Mouse (Mus musculus) liver, embryonic 14.5 days (tissue): ENCODE data around the gene Acsbg2. TPM values are rescaled to one million over a fixed set of nuclear protein-coding genes. Genes with fewer than 3 reads are reported as not detected.

Experiments used
- ATAC-seq: fragments of 200-750 bp; cut with Nextera tagmentation; 2 replicates; pipeline ENCODE4 v1.8.0; 2017; ENCODE audit warnings: moderate number of reproducible peaks, mild to moderate bottlenecking, moderate library complexity; ENCODE audit not compliant: insufficient read depth
- DNase-seq, 3 experiments: peaks; one replicate each; pipeline ENCODE4 v3.0.0-alpha.2; 2012 to 2013; ENCODE audit warnings: low read depth in 3 of 3, low spot score in 3 of 3
- H3K27ac ChIP-seq: fragments of 300-500 bp; sonication (generic); 2 replicates; pipeline ENCODE4 v1.5.1; 2014; ENCODE audit warnings: moderate library complexity, mild to moderate bottlenecking, control low read depth, inconsistent platforms
- H3K27me3 ChIP-seq: fragments of 300-500 bp; sonication (generic); 2 replicates; pipeline ENCODE4 v1.6.1; 2014; ENCODE audit warnings: mild to moderate bottlenecking, low read length, moderate library complexity; ENCODE audit not compliant: control insufficient read depth, insufficient read depth
- H3K36me3 ChIP-seq: fragments of 300-500 bp; sonication (generic); replicated peaks from 2 replicates; pipeline ENCODE4 v1.6.1; 2014; ENCODE audit warnings: low read depth; ENCODE audit not compliant: control insufficient read depth, insufficient read depth
- H3K4me1 ChIP-seq, 2 experiments: fragments of 200-500 bp in 1 of 2; fragments of 300-500 bp in 1 of 2; sonication (generic) in 1 of 2; replicated peaks; 2 replicates each; pipeline ENCODE4 v1.6.1; 2012 to 2014; ENCODE audit warnings: antibody characterized with exemption in 1 of 2, inconsistent platforms in 1 of 2, low read length in 1 of 2; ENCODE audit not compliant: control insufficient read depth in 2 of 2, insufficient read depth in 2 of 2
- H3K4me2 ChIP-seq: fragments of 300-500 bp; sonication (generic); 2 replicates; pipeline ENCODE4 v1.6.1; 2014; ENCODE audit warnings: low read depth, mild to moderate bottlenecking, control low read depth, moderate library complexity
- H3K4me3 ChIP-seq, 2 experiments: fragments of 200-500 bp in 1 of 2; fragments of 300-500 bp in 1 of 2; sonication (generic) in 1 of 2; 2 replicates each; pipeline ENCODE4 v1.5.1; 2012 to 2014; ENCODE audit warnings: low read depth in 2 of 2, low read length in 2 of 2, mild to moderate bottlenecking in 2 of 2, control low read depth in 1 of 2, inconsistent platforms in 1 of 2, moderate library complexity in 1 of 2; ENCODE audit not compliant: insufficient read depth in 1 of 2
- H3K9ac ChIP-seq: fragments of 300-500 bp; sonication (generic); replicated peaks from 2 replicates; pipeline ENCODE4 v1.6.1; 2014; ENCODE audit warnings: mild to moderate bottlenecking, control low read depth, moderate library complexity
- H3K9me3 ChIP-seq: fragments of 300-500 bp; sonication (generic); 2 replicates; pipeline ENCODE4 v1.6.1; 2016; ENCODE audit warnings: low read length, mixed read lengths; ENCODE audit not compliant: control insufficient read depth
- CTCF ChIP-seq: IDR thresholded peaks from 2 replicates; pipeline ENCODE4 v1.5.1; 2016; ENCODE audit warnings: antibody characterized with exemption, low read depth, control low read depth
- EP300 ChIP-seq: IDR thresholded peaks from 2 replicates; pipeline ENCODE4 v1.6.1; 2016; ENCODE audit warnings: antibody characterized with exemption, low read depth
- WGBS: fragments of 180-500 bp; shearing (Covaris S2); extraction: QIAGEN DNeasy Blood & Tissue Kit; methylation state at CpG from one replicate; pipeline ENCODE4 v1.1.7; 2014; ENCODE audit not compliant: insufficient replicate concordance; 5-methylcytosine and 5-hydroxymethylcytosine counted together
- polyA plus RNA-seq, 2 experiments: library from polyadenylated mRNA; depleted of rRNA in 1 of 2; stranded (reverse) in 1 of 2; unstranded in 1 of 2; fragments of >200 nt; fragmentation: Nextera tagmentation in 1 of 2; extraction: Ambion mirVana in 1 of 2; gene quantifications; 2 replicates each; pipeline versions ENCODE4 v1.2.1 to v1.2.3; 2012 to 2014

Gene Acsbg2
- polyA plus RNA-seq, 2 experiments: not detected

GRCm38 (mm10) chr17:56829795-56830194 lies 44.5 kb downstream of the Acsbg2 start:
- no peak for DNase-seq
- peak overlapping the region; percentile 93 for H3K27ac ChIP-seq
- no peaks in the 10 kb centered on the region for H3K36me3 ChIP-seq
- WGBS: 2% methylated on average over 27 of the region's 27 CpGs
- H3K4me3 ChIP-seq: peak overlapping the region; percentile 87 to 90
- no peak for ATAC-seq
- peak overlapping the region; percentile 94 for H3K4me2 ChIP-seq
- H3K27me3 ChIP-seq: no peaks in the 10 kb centered on the region; the same call in 1 of the 2 replicates
- H3K9me3 ChIP-seq: no peaks in the 10 kb centered on the region
- H3K4me1 ChIP-seq: peaks cover 46 to 51% of the 10 kb centered on the region in 2 experiments
- peak overlapping the region; percentile 95 for H3K9ac ChIP-seq
- TF ChIP-seq EP300 (no peak), CTCF (no peak)

GRCm38 (mm10) chr17:56829171-56829570 lies 45.1 kb downstream of the Acsbg2 start:
- H3K27me3 ChIP-seq: no peaks in the 10 kb centered on the region; the same call in 1 of the 2 replicates
- ATAC-seq: no peak
- 28% methylated on average over 11 of the region's 11 CpGs for WGBS
- TF ChIP-seq CTCF (no peak), EP300 (no peak)
- peak in 2 of 3 experiments; percentile 25 to 45 for DNase-seq
- H3K4me1 ChIP-seq: peaks cover 46 to 57% of the 10 kb centered on the region in 2 experiments
- no peaks in the 10 kb centered on the region for H3K9me3 ChIP-seq
- no peaks in the 10 kb centered on the region for H3K36me3 ChIP-seq
- peak overlapping the region; percentile 87 to 90 for H3K4me3 ChIP-seq
- H3K9ac ChIP-seq: peak overlapping the region; percentile 95
- peak overlapping the region; percentile 93 for H3K27ac ChIP-seq
- H3K4me2 ChIP-seq: peak overlapping the region; percentile 94

GRCm38 (mm10) chr17:56826718-56827117 lies 47.5 kb downstream of the Acsbg2 start:
- TF ChIP-seq CTCF: no peak
- TF ChIP-seq EP300: peak; percentile 97
- Histone ChIP-seq H3K27me3 (no peaks in the 10 kb centered on the region; the same call in 1 of the 2 replicates), H3K4me2 (peak overlapping the region; percentile 94), H3K4me3 (peak overlapping the region; percentile 30 to 90), H3K4me1 (peaks cover 45 to 54% of the 10 kb centered on the region in 2 experiments), H3K9ac (peak overlapping the region; percentile 95), H3K9me3 (no peaks in the 10 kb centered on the region), H3K27ac (peak overlapping the region; percentile 93), H3K36me3 (no peaks in the 10 kb centered on the region; the same call in 1 of the 2 replicates)
- WGBS: 18% methylated on average over 2 of the region's 2 CpGs
- ATAC-seq (peak; percentile 68), DNase-seq (peak; percentile 97 to 98 (median 98))

GRCm38 (mm10) chr17:56823352-56823751 lies 50.9 kb downstream of the Acsbg2 start:
- H3K4me3 ChIP-seq: no peak overlapping the region
- WGBS: 68% methylated on average over 2 of the region's 2 CpGs
- H3K4me1 ChIP-seq: peaks cover 35 to 42% of the 10 kb centered on the region in 2 experiments
- TF ChIP-seq CTCF: no peak
- TF ChIP-seq EP300: no peak
- no peak overlapping the region for H3K27ac ChIP-seq
- no peaks in the 10 kb centered on the region for H3K27me3 ChIP-seq
- H3K4me2 ChIP-seq: no peak overlapping the region
- H3K9me3 ChIP-seq: no peaks in the 10 kb centered on the region
- DNase-seq (no peak), ATAC-seq (no peak)
- H3K36me3 ChIP-seq: no peaks in the 10 kb centered on the region; the same call in 1 of the 2 replicates
- H3K9ac ChIP-seq: no peak overlapping the region

GRCm38 (mm10) chr17:56822380-56822779 lies 51.9 kb downstream of the Acsbg2 start:
- Histone ChIP-seq H3K4me2 (no peak overlapping the region), H3K36me3 (no peaks in the 10 kb centered on the region; the same call in 1 of the 2 replicates), H3K4me1 (peaks cover 33 to 42% of the 10 kb centered on the region in 2 experiments), H3K27ac (no peak overlapping the region), H3K27me3 (no peaks in the 10 kb centered on the region), H3K4me3 (no peak overlapping the region), H3K9me3 (no peaks in the 10 kb centered on the region), H3K9ac (no peak overlapping the region)
- TF ChIP-seq EP300 (no peak), CTCF (no peak)
- WGBS: 87% methylated on average over 2 of the region's 2 CpGs
- DNase-seq (no peak), ATAC-seq (no peak)
